Mouse (Mus musculus) cortical plate, adult 2 months (tissue): ENCODE results near the gene Ranbp17. TPM values are rescaled to one million over a fixed set of nuclear protein-coding genes. Genes with fewer than 3 reads are reported as not detected.

Source experiments
- H3K27ac ChIP-seq: fragments of 200-500 bp; 2 replicates; pipeline ENCODE4 v1.5.1; 2012; ENCODE audit warnings: low read length, control low read depth, inconsistent platforms; ENCODE audit not compliant: insufficient read depth
- H3K4me1 ChIP-seq: fragments of 200-500 bp; 2 replicates; pipeline ENCODE4 v1.6.1; 2011; ENCODE audit warnings: low read length; ENCODE audit not compliant: control insufficient read depth, insufficient read depth
- H3K4me3 ChIP-seq: fragments of 200-500 bp; 2 replicates; pipeline ENCODE4 v1.5.1; 2011; ENCODE audit warnings: mild to moderate bottlenecking, low read length, control low read depth; ENCODE audit not compliant: insufficient read depth
- CTCF ChIP-seq: fragments of 200-500 bp; IDR thresholded peaks from 2 replicates; pipeline ENCODE4 v1.5.1; 2011; ENCODE audit warnings: mild to moderate bottlenecking, control low read depth, low read length; ENCODE audit not compliant: insufficient read depth; ENCODE audit errors: extremely low read depth
- POLR2A ChIP-seq: fragments of 200-500 bp; IDR thresholded peaks from 2 replicates; pipeline ENCODE4 v1.6.1; 2011; ENCODE audit warnings: mild to moderate bottlenecking, low read length, control low read depth; ENCODE audit not compliant: insufficient read depth; ENCODE audit errors: extremely low read depth
- polyA plus RNA-seq: library from polyadenylated mRNA; depleted of rRNA; stranded (reverse); fragments of >200 nt; gene quantifications from 2 replicates; pipeline ENCODE4 v1.2.3, GENCODE M21; 2012

Ranbp17 gene
- polyA plus RNA-seq, 1 experiment: 3.4 TPM

- H3K4me3 ChIP-seq: no peak overlapping the region
- H3K4me1 ChIP-seq: no peaks in the 10 kb centered on the region
- no peak for TF ChIP-seq CTCF
- no peak for TF ChIP-seq POLR2A
- no peak overlapping the region for H3K27ac ChIP-seq
Measured at GRCm38 (mm10) chr11:33422226-33422625, 91.3 kb downstream of the Ranbp17 start.

GRCm38 (mm10) chr11:33404651-33405050 lies 108.9 kb downstream of the Ranbp17 start:
- H3K4me1 ChIP-seq: no peaks in the 10 kb centered on the region
- H3K27ac ChIP-seq: no peak overlapping the region
- TF ChIP-seq POLR2A (no peak), CTCF (no peak)
- H3K4me3 ChIP-seq: no peak overlapping the region

- no peaks in the 10 kb centered on the region for H3K4me1 ChIP-seq
- H3K4me3 ChIP-seq: no peak overlapping the region
- TF ChIP-seq POLR2A (no peak), CTCF (no peak)
- H3K27ac ChIP-seq: no peak overlapping the region
Measured at GRCm38 (mm10) chr11:33399346-33399745, 114.2 kb downstream of the Ranbp17 start.

- TF ChIP-seq POLR2A: no peak
- TF ChIP-seq CTCF: no peak
- no peaks in the 10 kb centered on the region for H3K4me1 ChIP-seq
- no peak overlapping the region for H3K27ac ChIP-seq
- no peak overlapping the region for H3K4me3 ChIP-seq
Measured at GRCm38 (mm10) chr11:33398701-33399100, 114.8 kb downstream of the Ranbp17 start.

- Histone ChIP-seq H3K27ac (no peak overlapping the region), H3K4me3 (no peak overlapping the region), H3K4me1 (no peaks in the 10 kb centered on the region)
- TF ChIP-seq POLR2A (no peak), CTCF (no peak)
Measured at GRCm38 (mm10) chr11:33396275-33396674, 117.3 kb downstream of the Ranbp17 start.

GRCm38 (mm10) chr11:33394093-33394492 lies 119.5 kb downstream of the Ranbp17 start:
- H3K4me1 ChIP-seq: no peaks in the 10 kb centered on the region
- H3K27ac ChIP-seq: no peak overlapping the region
- no peak overlapping the region for H3K4me3 ChIP-seq
- TF ChIP-seq POLR2A (no peak), CTCF (no peak)

- TF ChIP-seq CTCF (no peak), POLR2A (no peak)
- no peak overlapping the region for H3K27ac ChIP-seq
- no peak overlapping the region for H3K4me3 ChIP-seq
- no peaks in the 10 kb centered on the region for H3K4me1 ChIP-seq
Measured at GRCm38 (mm10) chr11:33388685-33389084, 124.9 kb downstream of the Ranbp17 start.

- H3K4me1 ChIP-seq: no peaks in the 10 kb centered on the region
- no peak overlapping the region for H3K4me3 ChIP-seq
- TF ChIP-seq POLR2A (no peak), CTCF (no peak)
- no peak overlapping the region for H3K27ac ChIP-seq
Measured at GRCm38 (mm10) chr11:33361867-33362266, 151.7 kb downstream of the Ranbp17 start.

- Histone ChIP-seq H3K27ac (no peak overlapping the region), H3K4me1 (no peaks in the 10 kb centered on the region), H3K4me3 (no peak overlapping the region)
- TF ChIP-seq POLR2A (no peak), CTCF (no peak)
Measured at GRCm38 (mm10) chr11:33349269-33349668, 164.3 kb downstream of the Ranbp17 start.

- Histone ChIP-seq H3K4me1 (no peaks in the 10 kb centered on the region), H3K4me3 (no peak overlapping the region), H3K27ac (no peak overlapping the region)
- TF ChIP-seq CTCF: no peak
- no peak for TF ChIP-seq POLR2A
Measured at GRCm38 (mm10) chr11:33342061-33342460, 171.5 kb downstream of the Ranbp17 start.
